Comparison of ENCODE assay signal across 9 mouse cellular contexts in genomic region chr2:152784640-152785039, GRCm38 (mm10). TPM values are rescaled to one million over a fixed set of nuclear protein-coding genes. Genes with fewer than 3 reads are reported as not detected.
DNase-seq lines count a peak whose midpoint lies in the region; ATAC-seq and TF ChIP-seq lines count a peak whose summit lies in the region.
"Had no signal": no experiment of that assay in that cellular context is flagged by ENCODE, and none has a peak within 500 bp of the region (broad histone marks: within the 10 kb centered on the region; RNA-seq: fewer than 3 reads in every experiment).

No protein-coding gene starts in this region.

- no peak for DNase-seq in hindbrain, embryonic 14.5 days (ENCODE audit: low spot score)
- peak; percentile 63 for DNase-seq in lung, postnatal 14 days
- no peak for DNase-seq in spleen, adult 12 weeks (ENCODE audit: low spot score)
- no peak for DNase-seq in right cerebral cortex, adult 2 months (ENCODE audit: low spot score in 2 of 2)
- DNase-seq in urinary bladder, postnatal 36 days (ENCODE audit: low spot score in 2 of 2): no peak
- DNase-seq: thymus, postnatal 14 days had no signal

- 94% methylated on average over 8 of the region's 8 CpGs for WGBS in hindbrain, embryonic 13.5 days
- WGBS in hindbrain, embryonic 14.5 days: 94% methylated on average over 8 of the region's 8 CpGs
- WGBS in bone marrow, adult 2 months: 45% methylated on average over 8 of the region's 8 CpGs
- WGBS in heart, embryonic 16.5 days: 83% methylated on average over 8 of the region's 8 CpGs

- TF ChIP-seq CTCF in bone marrow, adult 2 months (IDR thresholded peaks at IDR 0.05; ENCODE audit: control insufficient read depth, insufficient read depth, low read length): no peak

- H3K27ac ChIP-seq in hindbrain, embryonic 13.5 days: peak overlapping the region; percentile 75; the same call in 1 of the 2 replicates
- H3K27ac ChIP-seq in hindbrain, embryonic 14.5 days: no peak overlapping the region
- H3K27ac ChIP-seq in bone marrow, adult 2 months (ENCODE audit: control insufficient read depth, insufficient read depth, low read depth, low read length, poor library complexity): peak overlapping the region; percentile 10; the same call in 1 of the 2 replicates
- H3K27ac ChIP-seq in heart, embryonic 16.5 days (ENCODE audit: low read length): peak overlapping the region; percentile 98

- H3K4me2 ChIP-seq in hindbrain, embryonic 13.5 days: no peak overlapping the region
- H3K4me2 ChIP-seq in hindbrain, embryonic 14.5 days (replicated peaks): no peak overlapping the region
- H3K4me2 ChIP-seq in heart, embryonic 16.5 days (ENCODE audit: low read depth, low read length): no peak overlapping the region

- no peak for TF ChIP-seq POLR2A in bone marrow, adult 2 months (IDR thresholded peaks at IDR 0.05; ENCODE audit: borderline replicate concordance, control insufficient read depth, low read depth, low read length)

- H3K36me3 ChIP-seq in hindbrain, embryonic 13.5 days: peaks cover 25% of the 10 kb centered on the region
- peaks cover 27% of the 10 kb centered on the region for H3K36me3 ChIP-seq in hindbrain, embryonic 14.5 days (replicated peaks; ENCODE audit: control insufficient read depth, insufficient read depth)
- H3K36me3 ChIP-seq in heart, embryonic 16.5 days (ENCODE audit: control insufficient read depth, insufficient read depth): no peaks in the 10 kb centered on the region; the same call in 1 of the 2 replicates

- H3K27me3 ChIP-seq in hindbrain, embryonic 13.5 days: no peaks in the 10 kb centered on the region
- no peaks in the 10 kb centered on the region for H3K27me3 ChIP-seq in hindbrain, embryonic 14.5 days (ENCODE audit: control insufficient read depth, insufficient read depth, low read length)
- no peaks in the 10 kb centered on the region for H3K27me3 ChIP-seq in heart, embryonic 16.5 days (ENCODE audit: control insufficient read depth, insufficient read depth, low read length)

- no peak overlapping the region for H3K4me3 ChIP-seq in hindbrain, embryonic 13.5 days
- H3K4me3 ChIP-seq in hindbrain, embryonic 14.5 days (replicated peaks; ENCODE audit: low read length): no peak overlapping the region
- no peak overlapping the region for H3K4me3 ChIP-seq in bone marrow, adult 2 months (replicated peaks; ENCODE audit: control insufficient read depth, low read depth, low read length)
- no peak overlapping the region for H3K4me3 ChIP-seq in heart, embryonic 16.5 days (ENCODE audit: low read length)

- no peak overlapping the region for H3K9ac ChIP-seq in hindbrain, embryonic 13.5 days
- H3K9ac ChIP-seq in hindbrain, embryonic 14.5 days: no peak overlapping the region
- no peak overlapping the region; the same call in 1 of the 2 replicates for H3K9ac ChIP-seq in heart, embryonic 16.5 days (ENCODE audit: low read length)

- H3K9me3 ChIP-seq in hindbrain, embryonic 13.5 days: no peaks in the 10 kb centered on the region
- H3K9me3 ChIP-seq in hindbrain, embryonic 14.5 days (ENCODE audit: control insufficient read depth, low read length): no peaks in the 10 kb centered on the region
- H3K9me3 ChIP-seq in heart, embryonic 16.5 days (replicated peaks; ENCODE audit: control insufficient read depth, low read length): no peaks in the 10 kb centered on the region

- peaks cover 22% of the 10 kb centered on the region for H3K4me1 ChIP-seq in hindbrain, embryonic 13.5 days (replicated peaks)
- H3K4me1 ChIP-seq in hindbrain, embryonic 14.5 days (replicated peaks; ENCODE audit: control insufficient read depth, insufficient read depth, low read length): peaks cover 10% of the 10 kb centered on the region
- peaks cover 6% of the 10 kb centered on the region for H3K4me1 ChIP-seq in bone marrow, adult 2 months (ENCODE audit: control insufficient read depth, insufficient read depth, low read length)
- H3K4me1 ChIP-seq in heart, embryonic 16.5 days (ENCODE audit: control insufficient read depth, insufficient read depth, low read length): peaks cover 37% of the 10 kb centered on the region

- ATAC-seq in hindbrain, embryonic 13.5 days (ENCODE audit: low FRiP score): no peak
- no peak for ATAC-seq in hindbrain, embryonic 14.5 days (ENCODE audit: low FRiP score)
- no peak for ATAC-seq in heart, embryonic 16.5 days (replicated peaks; ENCODE audit: extremely low read depth, insufficient read depth, low FRiP score)

RNA-seq across cellular contexts. Expression of gene Cox4i2, which starts 30.7 kb away (rescaled TPM):
- 4.6 and 5.4 TPM in 2 replicates for polyA plus RNA-seq in hindbrain, embryonic 13.5 days (2015; fragmentation: Nextera tagmentation; extraction: Ambion mirVana)
- 5.8 TPM in 2 replicates for polyA plus RNA-seq in hindbrain, embryonic 14.5 days (2014; fragmentation: Nextera tagmentation; extraction: Ambion mirVana)
- polyA plus RNA-seq in bone marrow, adult 2 months (2011; ENCODE audit: insufficient read depth, insufficient read length, low replicate concordance, missing spikeins): 1.4 TPM in 1 of 2 replicates, not detected in the other
- polyA plus RNA-seq in heart, embryonic 16.5 days (2015; fragmentation: Nextera tagmentation; extraction: Ambion mirVana): 26.7 and 30.9 TPM in 2 replicates

RNA-seq across cellular contexts. Expression of gene Bcl2l1, which starts 46.9 kb away (rescaled TPM):
- polyA plus RNA-seq in hindbrain, embryonic 13.5 days (2015; fragmentation: Nextera tagmentation; extraction: Ambion mirVana): 173 and 179 TPM in 2 replicates
- 155 and 165 TPM in 2 replicates for polyA plus RNA-seq in hindbrain, embryonic 14.5 days (2014; fragmentation: Nextera tagmentation; extraction: Ambion mirVana)
- polyA plus RNA-seq in bone marrow, adult 2 months (2011; ENCODE audit: insufficient read depth, insufficient read length, low replicate concordance, missing spikeins): 97.4 and 124 TPM in 2 replicates
- polyA plus RNA-seq in heart, embryonic 16.5 days (2015; fragmentation: Nextera tagmentation; extraction: Ambion mirVana): 70.5 and 74.3 TPM in 2 replicates

RNA-seq across cellular contexts. Expression of gene Id1, which starts 48.6 kb away (rescaled TPM):
- polyA plus RNA-seq in hindbrain, embryonic 13.5 days (2015; fragmentation: Nextera tagmentation; extraction: Ambion mirVana): 68.7 and 87.0 TPM in 2 replicates
- polyA plus RNA-seq in hindbrain, embryonic 14.5 days (2014; fragmentation: Nextera tagmentation; extraction: Ambion mirVana): 56.5 and 68.0 TPM in 2 replicates
- polyA plus RNA-seq in bone marrow, adult 2 months (2011; ENCODE audit: insufficient read depth, insufficient read length, low replicate concordance, missing spikeins): 4.2 and 15.9 TPM in 2 replicates
- 56.3 and 64.5 TPM in 2 replicates for polyA plus RNA-seq in heart, embryonic 16.5 days (2015; fragmentation: Nextera tagmentation; extraction: Ambion mirVana)
